Mouse (Mus musculus) liver, adult 2 months (tissue): ENCODE results near the gene Slc22a8. TPM values are rescaled to one million over a fixed set of nuclear protein-coding genes. Genes with fewer than 3 reads are reported as not detected.

Experiments
- DNase-seq: peaks from one replicate; pipeline ENCODE4 v3.0.0-alpha.2; 2011; ENCODE audit warnings: low read depth, low spot score; ENCODE audit errors: extremely low read depth
- H3K27ac ChIP-seq: fragments of 200-500 bp; replicated peaks from 2 replicates; pipeline ENCODE4 v1.5.1; 2012; ENCODE audit warnings: low read depth, mild to moderate bottlenecking, control low read depth, inconsistent platforms, low read length; ENCODE audit not compliant: insufficient read depth
- H3K27me3 ChIP-seq: fragments of 200-500 bp; 2 replicates; pipeline ENCODE4 v1.6.1; 2012; ENCODE audit warnings: mild to moderate bottlenecking, moderate library complexity, low read length, inconsistent platforms; ENCODE audit not compliant: control insufficient read depth, insufficient read depth
- H3K36me3 ChIP-seq: fragments of 200-500 bp; 2 replicates; pipeline ENCODE4 v1.6.1; 2012; ENCODE audit warnings: low read length, inconsistent platforms; ENCODE audit not compliant: control insufficient read depth, insufficient read depth
- H3K4me1 ChIP-seq: fragments of 200-500 bp; 2 replicates; pipeline ENCODE4 v1.6.1; 2011; ENCODE audit warnings: low read length; ENCODE audit not compliant: control insufficient read depth, insufficient read depth
- H3K4me3 ChIP-seq: fragments of 200-500 bp; 2 replicates; pipeline ENCODE4 v1.5.1; 2011; ENCODE audit warnings: low read depth, mild to moderate bottlenecking, control low read depth, low read length, moderate library complexity; ENCODE audit not compliant: insufficient read depth
- H3K79me2 ChIP-seq: fragments of 200-500 bp; 2 replicates; pipeline ENCODE4 v1.6.1; 2012; ENCODE audit warnings: inconsistent platforms, mild to moderate bottlenecking, low read length, moderate library complexity; ENCODE audit not compliant: control insufficient read depth, insufficient read depth
- H3K9ac ChIP-seq: fragments of 200-500 bp; 2 replicates; pipeline ENCODE4 v1.6.1; 2012; ENCODE audit warnings: low read depth, mild to moderate bottlenecking, control low read depth, inconsistent platforms, low read length
- CTCF ChIP-seq: fragments of 200-500 bp; IDR thresholded peaks from 2 replicates; pipeline ENCODE4 v1.5.1; 2011; ENCODE audit warnings: low read depth, low read length, control low read depth
- POLR2A ChIP-seq: fragments of 200-500 bp; IDR thresholded peaks from 2 replicates; pipeline ENCODE4 v1.6.1; 2011; ENCODE audit warnings: low read length, control low read depth; ENCODE audit not compliant: insufficient read depth; ENCODE audit errors: extremely low read depth
- WGBS: fragments of 180-500 bp; shearing (Covaris S2); methylation state at CpG from one replicate; pipeline ENCODE4 v1.1.7; 2018; 5-methylcytosine and 5-hydroxymethylcytosine counted together
- polyA plus RNA-seq: library from polyadenylated mRNA; depleted of rRNA; stranded (reverse); fragments of >200 nt; gene quantifications from 2 replicates; pipeline ENCODE4 v1.2.3, GENCODE M21; 2012
- total RNA-seq: library from RNA; depleted of rRNA; stranded (reverse); fragments of >200 nt; gene quantifications from 2 replicates; pipeline ENCODE4 v1.2.3, GENCODE M21; 2014

Slc22a8 gene
- total and polyA plus RNA-seq, 2 experiments: 0.02 TPM; not detected in 1

GRCm38 (mm10) chr19:8592155-8592554 lies 1.1 kb downstream of the Slc22a8 start:
- H3K79me2 ChIP-seq: no peaks in the 10 kb centered on the region
- H3K36me3 ChIP-seq: no peaks in the 10 kb centered on the region
- H3K4me1 ChIP-seq: no peaks in the 10 kb centered on the region
- DNase-seq: no peak
- no peak overlapping the region for H3K9ac ChIP-seq
- H3K27ac ChIP-seq: no peak overlapping the region
- H3K27me3 ChIP-seq: no peaks in the 10 kb centered on the region
- 91% methylated on average over 2 of the region's 2 CpGs for WGBS
- TF ChIP-seq POLR2A: no peak
- TF ChIP-seq CTCF: no peak
- no peak overlapping the region for H3K4me3 ChIP-seq

GRCm38 (mm10) chr19:8592873-8593408 lies 1.9 kb downstream of the Slc22a8 start:
- 68% methylated on average over 6 of the region's 6 CpGs for WGBS
- no peak overlapping the region for H3K4me3 ChIP-seq
- no peaks in the 10 kb centered on the region for H3K79me2 ChIP-seq
- no peak for DNase-seq
- no peaks in the 10 kb centered on the region for H3K36me3 ChIP-seq
- TF ChIP-seq CTCF (no peak), POLR2A (no peak)
- no peaks in the 10 kb centered on the region for H3K4me1 ChIP-seq
- no peaks in the 10 kb centered on the region for H3K27me3 ChIP-seq
- no peak overlapping the region for H3K27ac ChIP-seq
- H3K9ac ChIP-seq: no peak overlapping the region

GRCm38 (mm10) chr19:8593833-8594232 lies 2.8 kb downstream of the Slc22a8 start:
- TF ChIP-seq POLR2A (no peak), CTCF (no peak)
- H3K36me3 ChIP-seq: no peaks in the 10 kb centered on the region
- no peaks in the 10 kb centered on the region for H3K79me2 ChIP-seq
- no peaks in the 10 kb centered on the region for H3K27me3 ChIP-seq
- 93% methylated on average over 11 of the region's 11 CpGs for WGBS
- no peak overlapping the region for H3K27ac ChIP-seq
- no peak overlapping the region for H3K9ac ChIP-seq
- DNase-seq: no peak
- H3K4me1 ChIP-seq: peaks cover 2% of the 10 kb centered on the region
- H3K4me3 ChIP-seq: no peak overlapping the region

GRCm38 (mm10) chr19:8594518-8594917 lies 3.5 kb downstream of the Slc22a8 start:
- no peaks in the 10 kb centered on the region for H3K36me3 ChIP-seq
- H3K79me2 ChIP-seq: no peaks in the 10 kb centered on the region
- H3K4me1 ChIP-seq: peaks cover 4% of the 10 kb centered on the region
- 23% methylated on average over 1 of the region's 1 CpGs for WGBS
- DNase-seq: no peak
- H3K9ac ChIP-seq: no peak overlapping the region
- TF ChIP-seq CTCF (no peak), POLR2A (no peak)
- H3K27me3 ChIP-seq: no peaks in the 10 kb centered on the region
- H3K4me3 ChIP-seq: no peak overlapping the region
- H3K27ac ChIP-seq: no peak overlapping the region

GRCm38 (mm10) chr19:8597269-8597668 lies 6.2 kb downstream of the Slc22a8 start:
- Histone ChIP-seq H3K27me3 (no peaks in the 10 kb centered on the region), H3K9ac (no peak overlapping the region), H3K27ac (no peak overlapping the region), H3K79me2 (no peaks in the 10 kb centered on the region), H3K4me3 (no peak overlapping the region), H3K4me1 (peaks cover 7% of the 10 kb centered on the region), H3K36me3 (no peaks in the 10 kb centered on the region)
- no peak for TF ChIP-seq CTCF
- no peak for TF ChIP-seq POLR2A
- no peak for DNase-seq
- 82% methylated on average over 4 of the region's 4 CpGs for WGBS

GRCm38 (mm10) chr19:8599229-8599628 lies 8.2 kb downstream of the Slc22a8 start:
- Histone ChIP-seq H3K4me1 (peaks cover 7% of the 10 kb centered on the region), H3K27ac (peak overlapping the region; percentile 81), H3K4me3 (no peak overlapping the region), H3K36me3 (no peaks in the 10 kb centered on the region), H3K79me2 (no peaks in the 10 kb centered on the region), H3K27me3 (no peaks in the 10 kb centered on the region), H3K9ac (no peak overlapping the region)
- peak; percentile 85 for DNase-seq
- WGBS: 43% methylated on average over 2 of the region's 2 CpGs
- TF ChIP-seq CTCF (no peak), POLR2A (no peak)
